Mouse (Mus musculus): ENCODE results near the gene A430089I19Rik.
"Not testable (repeated sequence)": the region's sequence is repeated elsewhere in the genome, so short reads cannot be mapped to it uniquely, and the experiment has no call there.

Gene A430089I19Rik

DNA sequence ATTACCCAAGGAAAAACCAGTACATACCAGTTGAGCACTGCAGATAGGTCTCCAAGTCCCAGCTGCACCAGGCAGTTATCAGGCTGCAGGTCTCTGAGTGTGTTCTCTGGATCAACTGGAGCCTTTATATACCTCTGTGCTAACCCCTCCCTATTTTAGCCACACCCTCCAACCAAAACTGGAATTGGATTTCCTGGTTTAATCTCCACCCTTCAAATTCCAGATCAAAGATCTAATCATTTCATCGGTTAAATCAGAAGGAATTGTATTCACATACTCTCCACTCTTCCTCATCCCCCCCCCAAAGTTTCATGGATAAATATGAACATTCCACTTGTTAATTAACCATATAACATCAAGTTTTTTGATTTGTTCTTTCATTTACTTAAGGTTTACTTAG lies at the start of gene A430089I19Rik:
A430089I19Rik (minus strand) TSS at position 101 of the 400 bp plus-strand sequence.
- not testable (repeated sequence) for DNase-seq (ENCODE audit: low read depth in 1 of 2, low spot score in 2 of 2)

DNA sequence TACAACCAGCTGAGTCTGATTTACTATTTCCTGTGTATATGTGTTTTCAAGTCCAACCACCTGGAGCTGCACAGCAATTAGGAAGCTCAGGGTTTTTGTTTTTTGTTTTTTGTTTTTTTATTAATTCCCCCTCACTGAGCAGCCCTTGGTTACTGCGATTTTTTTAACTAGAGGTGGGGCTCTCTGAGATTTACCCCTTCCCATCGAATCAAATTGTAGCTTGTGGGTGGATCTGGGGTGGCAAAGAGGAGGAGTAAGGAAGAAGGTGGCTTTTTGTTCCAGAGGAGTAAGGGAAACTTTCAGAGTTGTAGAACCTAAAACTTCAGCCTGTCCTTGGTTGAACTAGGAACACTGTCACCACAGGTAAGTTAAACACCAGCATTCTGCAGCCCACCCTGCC lies 32.9 kb upstream of the A430089I19Rik start, which contains the start of gene AA792892:
AA792892 (plus strand) TSS at position 301 of the 400 bp plus-strand sequence.
- not testable (repeated sequence) for DNase-seq (ENCODE audit: low read depth in 1 of 2, low spot score in 2 of 2)

DNA sequence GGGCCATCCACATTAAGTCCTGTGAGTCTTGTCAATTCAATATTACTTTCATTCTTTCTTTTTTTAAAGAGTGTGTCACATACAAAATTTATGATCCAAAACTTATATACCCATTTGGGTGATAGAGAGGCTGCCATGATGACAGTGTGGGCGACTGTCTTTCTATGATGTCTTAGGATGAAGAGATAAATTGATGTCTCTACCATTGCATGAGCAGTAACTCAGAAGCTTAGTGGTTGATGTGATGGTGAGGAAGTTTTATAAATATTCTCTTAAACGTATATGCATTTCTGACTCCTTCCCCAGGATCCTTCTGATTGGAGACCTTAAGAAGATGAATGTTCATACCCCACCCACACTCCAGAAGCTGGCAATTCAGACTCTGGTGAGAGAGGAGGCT lies 7.5 kb upstream of the A430089I19Rik start, which contains the start of gene Gm6502:
Gm6502 (plus strand) TSS at position 301 of the 400 bp plus-strand sequence.
- not testable (repeated sequence) for DNase-seq (ENCODE audit: low read depth in 1 of 2, low spot score in 2 of 2)

Data from monocyte, adult 2 months (primary cell).